Mouse (Mus musculus) adrenal gland, postnatal 10 days (tissue): ENCODE measurements around the gene Stxbp2. TPM values are rescaled to one million over a fixed set of nuclear protein-coding genes. Genes with fewer than 3 reads are reported as not detected.
A peak's percentile ranks its signal among the peaks of the same experiment; 100 is the strongest.

Experiments
- DNase-seq: peaks from one replicate; pipeline ENCODE4 v3.0.0; 2021; ENCODE audit warnings: mixed read lengths
- total RNA-seq, 2 experiments: library from RNA; stranded (reverse); gene quantifications; 2 replicates each; pipeline ENCODE4 v1.2.3; 2021

The Stxbp2 gene
- total RNA-seq, 2 experiments from 2014 or later = 70.1 to 89.1 TPM

DNA sequence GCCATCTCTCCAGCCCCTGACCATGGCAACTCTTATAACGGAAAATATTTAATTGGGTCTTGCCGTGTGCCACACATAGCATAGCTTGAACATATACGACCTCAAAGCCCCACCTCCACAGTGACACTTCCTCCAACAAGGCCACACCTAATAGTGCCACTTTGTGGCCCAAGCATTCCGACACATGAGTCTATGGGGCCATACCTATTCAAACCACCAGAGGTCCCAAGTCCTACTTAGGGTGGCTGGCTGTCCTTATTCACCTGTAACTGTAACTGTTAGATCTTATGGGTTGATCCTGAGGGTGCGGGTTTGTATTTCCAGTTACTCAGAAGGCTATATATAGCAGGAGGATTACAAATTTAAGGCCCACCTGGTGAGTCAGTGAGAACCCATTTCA, 2.7 kb upstream of the Stxbp2 start:
- peak; percentile 42 for DNase-seq

DNA sequence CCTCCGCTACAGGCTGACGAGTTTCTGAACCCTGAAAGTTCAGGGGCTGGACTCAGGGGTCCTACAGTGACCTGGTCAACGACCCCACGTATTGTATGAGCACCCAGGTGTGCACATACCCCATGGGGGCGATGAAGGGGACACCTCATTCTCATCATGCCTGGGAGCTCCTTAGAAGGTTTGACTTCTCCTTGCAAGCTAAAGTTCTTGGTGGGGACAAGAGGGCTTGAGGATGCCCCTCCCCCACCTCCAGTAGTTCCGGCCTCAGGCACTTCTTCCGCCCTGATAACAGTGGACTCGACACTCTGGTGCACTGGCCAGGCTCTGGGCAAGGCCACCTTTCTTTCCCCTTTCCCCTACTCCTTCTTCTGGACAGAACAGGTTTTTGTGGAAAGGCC, 722 bp downstream of the Stxbp2 start:
- peak; percentile 35 for DNase-seq

DNA sequence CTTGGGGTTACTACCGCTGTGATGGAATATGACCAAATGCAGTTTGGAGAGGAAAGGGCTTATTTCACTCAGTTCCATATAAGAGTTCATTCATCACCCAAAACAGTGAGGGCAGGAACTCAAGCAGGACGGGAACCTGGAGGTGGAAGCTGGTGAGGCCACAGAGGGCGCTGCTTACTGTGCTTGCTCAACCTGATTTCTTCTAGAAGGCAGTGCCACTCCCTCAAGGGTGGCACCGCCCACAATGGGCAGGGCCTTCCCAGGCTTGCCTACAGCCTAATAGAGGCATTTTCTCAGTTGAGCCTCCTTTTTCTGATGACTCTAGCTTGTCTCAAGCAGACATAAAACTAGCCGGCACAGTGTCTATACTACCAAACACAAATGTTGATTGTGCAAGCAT, 15.0 kb downstream of the Stxbp2 start:
- peak; percentile 78 for DNase-seq

DNA sequence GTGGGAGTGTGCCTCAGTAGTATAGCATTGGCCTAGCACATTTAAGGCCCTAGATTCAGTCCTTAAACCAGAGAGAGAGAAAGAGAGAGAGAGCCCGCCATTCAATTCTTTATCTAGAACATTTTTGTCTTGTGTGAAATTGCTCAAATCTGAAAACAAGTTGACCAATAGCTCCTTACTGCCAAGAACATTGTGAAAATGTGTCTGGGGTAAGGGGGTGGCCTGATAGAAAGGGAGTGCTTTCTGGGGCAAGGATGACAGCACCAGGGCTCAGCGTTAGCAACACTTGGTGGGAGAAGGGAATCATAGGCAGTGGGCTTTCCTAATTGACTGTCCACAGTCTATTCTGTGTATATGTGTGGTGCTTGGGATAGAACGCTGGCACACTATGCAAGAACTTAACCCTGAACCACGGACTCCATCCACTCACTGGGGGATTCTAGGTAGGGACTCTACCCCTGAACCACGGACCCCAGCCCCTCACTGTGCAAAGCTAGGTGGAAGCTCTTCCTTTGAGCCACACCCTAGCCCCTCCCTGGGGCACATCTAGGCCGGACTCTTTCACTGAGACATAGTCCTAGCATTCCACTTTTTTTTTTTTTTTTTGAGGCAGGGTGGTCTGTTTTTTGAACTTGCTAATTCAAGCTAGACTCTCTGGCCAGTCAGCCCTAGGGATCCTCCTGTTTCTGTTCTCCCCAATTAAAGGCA, 16.2 kb downstream of the Stxbp2 start:
- DNase-seq = peak; percentile 22

DNA sequence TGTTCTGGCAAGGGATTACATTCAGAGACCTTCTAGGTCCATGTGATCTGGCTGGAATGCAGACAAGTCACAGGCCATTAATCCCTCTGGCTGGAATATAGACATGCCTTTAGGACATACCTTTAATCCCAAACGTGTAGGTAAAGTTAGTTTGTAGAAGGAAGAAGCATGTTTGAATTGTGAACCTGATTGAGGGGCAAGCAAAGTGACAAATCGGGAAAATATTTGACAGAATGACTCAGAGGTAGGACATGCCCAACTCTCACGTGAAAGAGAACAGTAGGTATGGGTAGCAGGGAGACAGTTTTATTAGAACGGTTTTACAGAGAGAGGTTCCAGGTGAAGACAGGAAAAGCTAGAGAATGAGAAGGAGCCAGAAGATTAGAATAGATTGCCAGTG, 16.8 kb downstream of the Stxbp2 start:
- no peak for DNase-seq

DNA sequence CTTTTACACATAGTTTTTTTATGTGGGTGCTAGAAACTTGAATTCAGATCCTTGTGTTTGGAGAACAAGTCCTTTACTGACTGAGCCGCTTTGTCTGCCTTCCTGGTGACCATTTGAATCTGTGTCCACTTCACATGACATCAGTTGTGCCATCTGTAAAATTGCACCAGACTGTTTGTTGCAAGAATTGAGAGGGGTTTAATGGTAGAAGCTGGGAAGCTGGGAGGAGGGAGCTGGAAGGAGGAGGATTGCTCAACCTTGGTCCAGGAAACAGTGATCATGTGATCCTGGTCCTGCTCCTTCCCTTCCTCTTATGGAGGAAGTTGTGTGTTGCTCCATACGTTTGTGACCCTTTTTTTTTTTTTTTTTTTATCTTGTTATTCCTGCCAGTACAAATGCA, 17.5 kb downstream of the Stxbp2 start:
- DNase-seq = no peak

DNA sequence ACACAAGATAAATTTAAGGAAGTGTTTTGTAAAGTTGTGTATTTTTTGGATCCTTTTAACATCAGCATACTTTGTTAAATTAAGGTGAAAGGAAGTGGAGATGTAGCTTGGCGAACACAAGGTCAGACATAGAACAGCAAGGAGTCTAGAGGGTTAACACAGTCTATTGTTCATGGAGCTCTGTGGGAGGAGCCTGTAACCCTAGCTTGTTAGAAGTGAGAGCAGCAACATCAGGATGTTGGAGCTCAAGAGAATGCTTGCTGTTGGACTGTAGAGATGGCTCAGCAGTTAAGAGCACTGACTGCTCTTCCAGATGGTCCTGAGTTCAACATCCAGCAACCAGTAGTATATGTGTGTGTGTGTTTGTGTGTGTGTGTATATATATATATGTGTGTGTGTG, 18.2 kb downstream of the Stxbp2 start:
- no peak for DNase-seq

DNA sequence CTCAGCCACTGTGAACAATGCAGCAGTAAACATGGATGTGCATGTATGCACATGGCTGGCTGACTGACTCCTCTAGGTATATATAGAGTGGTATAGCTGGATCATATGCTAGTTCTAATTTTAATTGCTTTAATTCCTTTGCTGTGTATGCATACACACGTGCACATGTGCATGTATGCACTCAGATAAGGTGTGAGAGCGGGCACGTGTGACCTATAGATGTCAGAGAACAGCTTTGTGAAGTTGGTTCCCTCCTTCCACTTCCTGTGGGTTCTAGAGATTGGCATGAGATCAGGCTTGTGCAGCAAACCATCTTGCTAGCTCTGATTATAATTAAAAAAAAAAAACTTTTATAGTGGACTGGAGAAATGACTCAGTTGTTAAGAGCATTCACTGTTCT, 22.1 kb downstream of the Stxbp2 start:
- no peak for DNase-seq

DNA sequence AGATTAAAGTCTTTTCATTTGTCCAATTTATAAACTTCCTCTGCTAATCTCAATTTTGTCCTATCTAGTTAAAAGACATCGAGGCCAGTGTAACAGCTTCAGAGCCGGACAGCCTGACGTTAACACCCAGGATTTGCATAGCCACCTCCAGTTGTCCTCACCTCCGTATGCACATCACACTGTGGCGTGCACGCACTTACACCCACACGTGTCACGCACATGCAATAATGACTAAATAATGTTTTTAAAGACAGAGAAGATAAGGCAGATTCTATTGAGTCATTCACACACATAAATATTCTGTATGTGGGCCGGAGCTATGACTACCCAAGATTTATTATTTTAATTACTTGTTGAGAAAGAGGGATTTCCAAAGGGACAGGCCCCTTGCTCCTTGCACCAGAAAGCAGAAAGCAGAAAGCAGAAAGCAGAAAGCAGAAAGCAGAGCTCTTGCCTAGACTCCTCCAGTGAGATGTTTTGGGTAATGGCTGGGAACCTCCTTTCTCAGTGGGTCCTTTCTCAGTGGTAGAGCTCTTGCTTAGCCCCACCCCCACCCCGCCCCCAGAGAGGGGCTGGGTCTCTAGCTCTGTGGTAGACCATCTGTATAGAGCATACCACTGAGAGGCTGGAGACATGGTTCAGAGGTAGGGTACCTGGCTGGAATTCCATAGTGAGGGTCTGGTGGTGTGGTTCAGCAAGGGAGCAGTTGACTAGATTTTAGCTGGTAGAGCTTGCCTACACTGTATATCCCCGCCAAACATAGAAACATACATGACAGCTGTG, 24.2 kb downstream of the Stxbp2 start:
- DNase-seq = no peak

DNA sequence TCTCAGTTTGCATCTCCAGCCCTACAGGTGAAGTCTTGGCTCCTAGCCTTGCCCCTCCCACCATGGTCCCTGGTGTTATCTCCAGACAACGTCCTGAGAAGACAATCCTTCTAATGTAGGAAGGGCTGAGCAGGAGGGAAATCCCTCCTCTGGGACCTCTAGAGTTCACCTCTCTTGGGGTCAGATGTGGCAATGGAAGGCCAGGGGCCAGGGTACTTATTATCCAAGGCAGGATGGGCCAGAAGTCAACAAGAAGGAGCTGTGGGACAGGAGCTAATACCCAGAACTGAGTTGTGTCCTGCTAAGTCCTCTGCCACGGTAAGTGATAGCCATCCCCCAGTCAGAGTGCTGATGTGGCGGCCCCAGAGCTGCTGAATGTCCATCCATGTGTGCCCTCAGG, 24.8 kb downstream of the Stxbp2 start, which contains the start of gene Retn:
Retn (plus strand) TSS at position 245 of the 400 bp plus-strand sequence.
- DNase-seq = peak; percentile 55

DNA sequence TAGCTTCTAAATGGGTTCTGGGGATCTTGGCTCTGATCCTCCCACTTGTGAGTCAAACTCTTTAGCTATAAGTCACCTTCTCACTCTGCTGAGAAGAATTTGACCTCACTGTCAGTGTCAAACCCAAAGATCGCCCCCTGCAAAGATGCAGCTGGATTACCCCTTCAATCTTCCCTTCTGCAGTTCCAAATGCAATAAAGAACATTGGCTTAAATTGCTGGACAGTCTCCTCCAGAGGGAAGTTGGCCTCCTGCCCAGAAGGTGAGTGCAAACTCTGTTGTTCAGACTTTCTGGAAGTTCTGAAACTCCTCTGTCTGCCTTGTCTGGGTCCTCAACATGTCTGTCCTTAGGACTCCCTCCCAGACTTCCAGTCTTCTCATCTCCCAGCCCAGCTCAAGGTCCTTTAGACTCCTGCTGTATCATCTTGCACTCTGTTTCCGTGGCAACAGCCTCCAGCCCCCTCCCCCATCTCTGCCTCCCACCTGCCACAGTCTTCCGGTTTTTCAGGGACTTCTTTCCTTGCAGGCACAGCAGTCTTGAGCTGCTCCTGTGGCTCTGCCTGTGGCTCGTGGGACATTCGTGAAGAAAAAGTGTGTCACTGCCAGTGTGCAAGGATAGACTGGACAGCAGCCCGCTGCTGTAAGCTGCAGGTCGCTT, 26.1 kb downstream of the Stxbp2 start:
- peak; percentile 44 for DNase-seq

DNA sequence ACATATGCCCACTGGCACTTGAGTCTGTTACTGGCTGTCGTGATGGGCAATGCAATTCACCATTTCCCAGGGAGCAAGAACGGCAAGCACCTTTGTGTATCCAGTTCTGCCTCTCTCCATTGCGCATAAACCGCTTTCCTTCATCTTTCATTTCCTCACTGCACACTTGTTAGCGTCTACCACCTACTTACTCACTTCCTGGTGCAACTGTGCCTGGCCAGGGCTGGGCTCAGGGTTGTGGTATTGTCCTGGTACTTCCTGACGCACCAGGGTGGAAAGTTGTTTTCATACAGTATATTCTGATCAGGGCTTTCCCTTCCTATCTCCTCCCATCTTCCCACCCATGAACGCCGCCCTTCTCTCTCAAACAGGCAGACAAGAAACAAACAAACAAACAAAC, 30.1 kb downstream of the Stxbp2 start:
- DNase-seq = no peak

DNA sequence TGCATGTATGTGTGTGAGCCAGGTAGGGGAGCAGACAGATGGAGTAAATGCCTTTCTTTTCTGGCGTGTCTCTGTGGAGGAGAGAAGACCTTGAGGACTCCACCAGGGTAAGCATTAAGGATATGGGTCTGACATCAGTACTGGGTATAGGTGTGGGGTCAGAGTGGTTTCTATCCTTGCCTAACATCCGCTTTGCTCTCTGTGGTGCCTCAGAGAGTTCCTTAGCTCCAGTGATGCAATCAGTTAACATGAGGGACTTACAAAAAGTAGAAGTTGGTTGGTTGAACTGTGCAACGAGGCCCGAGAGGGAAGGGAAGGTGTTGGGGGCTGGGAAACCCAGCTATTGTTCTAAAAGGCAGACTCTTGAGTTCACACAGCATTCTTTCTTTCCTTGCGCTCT, 33.6 kb downstream of the Stxbp2 start:
- DNase-seq = no peak

DNA sequence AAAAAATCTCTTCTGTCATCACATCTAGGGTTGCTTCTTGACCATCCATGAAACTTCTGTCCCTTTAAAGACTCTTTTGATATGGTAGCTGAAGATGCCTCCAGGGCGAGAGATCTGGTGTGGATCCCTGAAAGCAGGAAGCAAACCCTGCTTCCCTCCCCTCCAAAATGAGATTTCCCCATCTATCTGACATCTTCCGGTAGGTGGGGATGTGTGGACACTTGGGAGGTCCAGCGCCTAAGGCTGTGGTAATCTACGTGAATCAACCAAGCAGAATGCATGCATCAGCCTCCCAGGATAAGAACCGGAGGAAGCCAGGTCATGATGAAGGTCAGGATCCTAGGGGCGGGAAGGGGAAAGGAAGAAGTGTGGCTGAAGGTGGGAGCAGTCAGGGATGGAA, 34.8 kb downstream of the Stxbp2 start, which contains the start of gene Mcemp1:
Mcemp1 (plus strand) TSS at position 248 of the 400 bp plus-strand sequence.
- no peak for DNase-seq

DNA sequence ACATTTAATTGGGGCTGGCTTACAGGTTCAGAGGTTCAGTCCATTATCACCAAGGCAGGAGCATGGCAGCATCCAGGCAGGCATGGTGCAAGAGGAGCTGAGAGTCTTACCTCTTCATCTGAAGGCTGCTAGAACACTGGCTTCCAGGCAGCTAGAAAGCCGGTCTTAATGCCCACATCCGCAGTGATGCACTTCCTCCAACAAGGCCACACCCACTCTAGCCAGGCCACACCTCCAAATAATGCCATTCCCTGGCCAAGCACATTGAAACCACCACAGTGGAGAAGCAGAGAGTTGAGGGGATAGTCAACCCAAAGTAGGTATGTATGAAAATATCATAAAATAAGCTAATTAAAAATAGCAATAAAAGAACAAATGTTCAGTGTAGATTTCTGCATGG, 39.6 kb downstream of the Stxbp2 start:
- DNase-seq = no peak

DNA sequence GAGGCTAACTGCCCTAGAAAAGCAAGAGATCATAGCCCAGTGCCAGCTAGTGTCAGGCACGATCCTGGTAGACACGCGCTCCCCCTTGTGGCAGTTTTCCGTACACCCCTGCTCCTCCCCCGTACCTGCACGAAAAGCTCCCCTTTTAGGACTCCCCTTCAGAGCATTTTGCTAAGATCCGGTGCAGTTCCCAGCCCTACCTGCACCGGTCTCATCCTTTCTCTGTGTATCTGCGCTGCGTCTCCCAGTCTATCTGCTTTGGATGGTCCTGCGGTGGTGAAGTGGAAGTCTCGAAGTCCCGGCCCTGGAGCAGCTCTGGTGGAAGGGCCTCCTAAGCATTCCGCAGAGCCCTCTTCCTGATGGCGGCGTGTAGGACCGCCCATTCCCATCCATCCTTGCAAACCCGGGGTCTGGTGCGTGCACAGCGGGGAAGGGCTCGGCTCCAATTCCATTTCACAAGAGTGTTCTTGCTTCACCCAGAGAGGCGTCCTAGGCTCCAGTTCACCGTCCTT, 41.3 kb downstream of the Stxbp2 start, which contains the start of gene Fcor:
Fcor (minus strand) TSS at position 383 of the 512 bp plus-strand sequence.
- peak; percentile 91 for DNase-seq

DNA sequence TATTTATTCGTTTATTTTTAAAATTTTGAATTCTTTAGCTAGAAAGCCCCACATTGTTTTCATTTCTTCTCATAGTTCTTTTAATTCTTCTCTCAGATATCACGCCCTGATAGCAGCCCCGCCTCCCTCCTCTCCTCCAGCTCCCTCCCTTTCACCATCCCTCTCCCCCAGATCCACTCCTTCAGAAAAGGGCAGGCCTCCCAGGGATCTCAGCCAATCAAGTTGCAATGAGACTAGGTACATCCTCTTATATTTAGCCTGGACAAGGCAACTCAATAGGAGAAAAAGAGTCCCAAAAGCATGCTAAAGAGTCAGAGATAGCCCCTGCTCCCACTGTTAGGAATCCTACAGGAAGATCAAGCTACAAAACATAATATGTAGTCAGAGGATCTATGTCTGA, 43.9 kb downstream of the Stxbp2 start:
- no peak for DNase-seq

DNA sequence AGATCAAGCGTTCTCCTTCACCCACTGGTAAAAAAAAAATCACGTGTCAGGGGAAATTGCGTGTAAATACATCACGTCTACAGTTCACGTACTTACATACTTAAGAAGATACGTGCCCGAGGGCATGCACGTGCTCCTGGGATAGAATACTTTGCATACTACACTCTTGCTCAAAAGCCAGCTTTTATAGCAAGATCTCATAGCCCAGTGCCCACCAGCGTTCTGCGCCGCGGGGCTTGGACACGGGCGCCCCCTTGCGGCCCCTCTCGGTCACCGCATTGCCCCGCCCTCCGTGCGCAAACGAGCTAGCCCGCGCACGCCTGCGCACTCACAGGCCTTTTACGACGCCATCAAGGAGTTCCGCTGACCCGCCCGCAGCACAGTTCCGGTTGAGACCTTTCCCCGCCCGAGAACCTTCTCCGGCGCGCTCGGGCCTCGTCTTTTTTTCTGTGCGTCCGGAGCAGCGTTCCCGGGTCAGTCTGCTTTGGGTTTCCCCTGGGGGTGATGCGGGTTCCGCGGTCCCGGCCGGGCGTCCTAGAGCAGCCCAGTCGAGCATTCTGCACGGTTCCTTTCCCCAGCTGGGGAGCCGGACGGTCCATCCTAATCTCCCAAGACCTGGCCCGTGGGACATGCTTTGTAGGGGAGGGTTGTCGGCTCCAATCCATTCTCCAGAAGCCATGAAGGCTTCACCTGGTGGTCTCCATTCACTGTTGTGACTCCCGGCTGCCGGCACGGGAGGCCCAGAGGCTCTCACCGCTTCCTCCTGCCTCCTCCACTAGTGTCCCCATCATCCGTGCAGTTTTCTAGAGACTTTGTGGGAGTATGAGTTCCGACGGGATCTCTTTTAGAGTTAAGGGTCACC, 45.6 kb downstream of the Stxbp2 start, which contains the start of gene Trappc5:
Trappc5 (plus strand) TSS at position 169 of the 862 bp plus-strand sequence.
- peak; percentile 97 for DNase-seq

DNA sequence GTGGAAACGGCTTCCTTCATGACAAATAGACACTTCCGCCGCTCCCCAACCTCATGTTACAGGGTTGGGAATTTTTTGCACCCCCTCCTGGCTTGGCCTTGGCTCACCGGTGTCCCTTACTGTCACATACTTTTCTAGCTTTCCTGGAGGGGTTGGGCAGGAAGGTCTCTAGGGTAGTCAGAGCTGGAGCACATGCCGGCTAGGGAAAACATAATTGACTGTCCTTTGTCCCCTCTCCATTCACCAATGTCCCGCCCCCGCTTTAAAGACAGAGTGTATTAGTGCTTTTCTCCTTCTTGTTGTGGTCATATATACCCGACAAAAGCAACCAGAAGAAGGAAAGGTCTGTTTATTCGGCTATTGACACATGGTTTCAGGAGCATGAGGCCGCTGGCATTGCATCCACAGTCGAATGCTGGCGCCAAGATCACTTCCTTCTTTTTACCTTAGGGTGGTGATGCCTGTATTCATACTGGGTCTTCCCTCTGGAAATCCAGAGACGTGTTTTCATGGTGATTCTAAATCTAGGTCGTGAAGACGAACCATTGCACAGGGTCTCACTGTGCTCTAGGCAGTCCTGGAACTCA, 46.3 kb downstream of the Stxbp2 start:
- peak; percentile 44 for DNase-seq

DNA sequence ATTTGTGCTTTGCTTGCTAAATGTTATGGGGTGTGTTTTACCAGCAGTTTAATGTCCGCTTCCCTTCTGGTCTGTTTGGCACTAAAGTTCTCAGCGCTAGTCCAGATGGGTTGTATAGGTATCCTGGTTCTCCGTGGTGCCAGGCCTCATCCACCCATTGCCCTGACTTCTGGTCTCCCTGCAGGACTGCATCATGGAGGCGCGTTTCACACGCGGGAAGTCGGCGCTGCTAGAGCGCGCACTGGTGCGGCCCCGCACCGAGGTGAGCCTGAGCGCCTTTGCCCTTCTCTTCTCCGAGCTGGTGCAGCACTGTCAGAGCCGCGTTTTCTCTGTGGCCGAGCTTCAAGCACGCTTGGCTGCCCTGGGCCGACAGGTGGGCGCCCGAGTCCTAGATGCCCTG, 48.1 kb downstream of the Stxbp2 start:
- DNase-seq = no peak

DNA sequence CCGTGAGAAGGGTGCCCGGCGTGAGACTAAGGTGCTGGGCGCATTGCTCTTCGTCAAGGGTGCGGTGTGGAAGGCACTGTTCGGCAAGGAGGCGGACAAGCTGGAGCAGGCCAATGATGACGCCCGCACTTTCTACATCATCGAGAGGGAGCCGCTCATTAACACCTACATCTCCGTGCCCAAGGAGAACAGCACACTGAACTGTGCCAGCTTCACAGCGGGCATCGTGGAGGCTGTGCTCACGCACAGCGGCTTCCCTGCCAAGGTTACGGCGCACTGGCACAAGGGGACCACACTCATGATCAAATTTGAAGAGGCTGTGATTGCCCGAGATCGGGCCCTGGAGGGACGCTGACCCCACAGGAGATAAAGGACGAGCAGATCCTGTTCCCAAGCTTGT, 48.5 kb downstream of the Stxbp2 start:
- no peak for DNase-seq
